Mouse (Mus musculus): ENCODE measurements around the gene D5Ertd579e.

- TF ChIP-seq CTCF (IDR thresholded peaks at IDR 0.05; ENCODE audit: insufficient read depth, low read depth, low read length) (no peak), POLR2A (IDR thresholded peaks at IDR 0.05; ENCODE audit: insufficient read depth, low read depth, low read length) (no peak)
Observed at GRCm38 (mm10) chr5:36581259-36581923, 114.4 kb downstream of the D5Ertd579e start.
